Mouse (Mus musculus): Measurements from ENCODE around the gene Crybb3.

Gene Crybb3

GRCm38 (mm10) chr5:113102455-113102854, 21.1 kb upstream of the Crybb3 start:
- DNase-seq (ENCODE audit: low read depth, low spot score), result no peak

DNA sequence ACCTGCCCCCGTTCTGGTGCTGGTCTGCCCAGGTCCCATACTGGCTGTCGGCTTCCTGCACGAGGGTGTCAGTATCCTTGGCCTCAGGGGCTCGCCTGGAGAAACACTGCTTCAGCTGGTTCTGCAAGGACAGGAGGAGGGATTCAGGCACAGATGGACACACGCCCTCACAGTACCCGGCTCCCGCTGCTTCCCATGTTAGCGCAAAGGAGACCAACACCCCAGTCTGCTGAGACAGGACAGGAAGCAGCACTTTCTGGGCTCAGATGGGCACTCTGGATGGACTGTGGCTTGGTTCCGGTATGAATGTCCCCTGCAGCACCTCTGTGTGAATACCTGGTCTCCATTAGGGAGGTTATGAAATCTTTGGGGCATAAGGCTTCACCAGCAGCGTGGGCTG, 20.1 kb upstream of the Crybb3 start:
- no peak for DNase-seq (ENCODE audit: low read depth, low spot score)

GRCm38 (mm10) chr5:113100422-113100821, 19.0 kb upstream of the Crybb3 start:
- DNase-seq (ENCODE audit: low read depth, low spot score), result no peak

GRCm38 (mm10) chr5:113099546-113099945, 18.2 kb upstream of the Crybb3 start:
- peak; percentile 90 for DNase-seq (ENCODE audit: low read depth, low spot score)

DNA sequence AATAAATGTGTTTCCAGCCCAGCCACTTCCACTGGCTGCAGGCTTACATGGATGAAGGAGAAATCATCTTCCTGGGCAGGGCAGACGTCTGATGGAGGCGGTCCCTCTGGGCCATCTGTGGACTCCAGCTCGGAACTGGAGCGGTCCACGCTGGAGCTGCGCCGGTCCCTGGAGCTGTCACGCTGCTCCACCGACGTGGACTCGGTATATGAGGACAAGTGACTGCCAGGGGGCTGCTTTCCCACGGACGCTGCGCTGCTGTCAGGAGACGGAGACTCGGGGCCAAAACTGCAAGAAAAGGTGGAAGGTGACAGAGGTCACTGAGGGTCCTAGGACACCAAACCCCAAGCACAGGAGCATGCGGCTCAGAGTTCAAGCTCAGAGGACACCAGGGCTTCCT, 16.2 kb upstream of the Crybb3 start:
- DNase-seq (ENCODE audit: low read depth, low spot score), result no peak

DNA sequence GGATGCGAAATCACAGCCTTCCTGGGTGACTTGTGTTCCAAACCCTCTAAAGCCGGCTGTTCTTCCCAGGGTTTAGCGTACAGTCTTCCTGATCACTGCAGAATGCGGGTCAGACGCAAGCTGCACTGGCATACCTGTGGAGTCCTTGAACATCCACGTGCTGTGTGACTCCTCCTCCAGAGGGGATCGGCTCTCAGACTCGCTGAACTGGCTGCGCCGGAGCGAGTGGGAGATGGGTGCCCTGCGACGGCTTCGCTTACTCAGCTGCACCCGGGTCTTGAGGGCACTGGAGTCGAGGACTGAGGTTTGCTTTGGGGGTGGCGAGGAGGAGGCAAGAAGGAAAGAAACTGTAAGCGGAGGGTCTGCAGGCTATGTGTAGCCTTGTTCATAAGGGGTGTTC, 14.1 kb upstream of the Crybb3 start:
- no peak for DNase-seq (ENCODE audit: low read depth, low spot score)

DNA sequence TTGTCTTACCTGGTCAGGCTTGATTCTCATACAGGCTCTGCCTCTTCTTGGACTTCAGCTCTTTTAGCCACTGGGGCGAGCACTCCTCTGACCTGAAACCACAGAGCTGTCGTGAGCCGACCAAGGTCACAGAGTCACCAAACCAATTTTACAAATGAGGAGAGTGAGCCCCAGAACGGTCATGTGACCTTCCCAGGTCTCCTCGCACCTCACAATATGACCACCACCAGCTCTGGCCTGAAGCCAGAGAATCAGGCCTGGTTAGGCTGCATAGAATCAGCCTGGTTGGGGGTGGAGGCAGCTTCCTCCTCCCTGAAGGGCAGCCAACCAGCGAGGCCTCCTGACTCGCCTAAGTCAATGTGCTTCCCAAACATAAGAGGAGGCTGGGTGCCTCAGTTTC, 11.0 kb upstream of the Crybb3 start:
- no peak for DNase-seq (ENCODE audit: low read depth, low spot score)

DNA sequence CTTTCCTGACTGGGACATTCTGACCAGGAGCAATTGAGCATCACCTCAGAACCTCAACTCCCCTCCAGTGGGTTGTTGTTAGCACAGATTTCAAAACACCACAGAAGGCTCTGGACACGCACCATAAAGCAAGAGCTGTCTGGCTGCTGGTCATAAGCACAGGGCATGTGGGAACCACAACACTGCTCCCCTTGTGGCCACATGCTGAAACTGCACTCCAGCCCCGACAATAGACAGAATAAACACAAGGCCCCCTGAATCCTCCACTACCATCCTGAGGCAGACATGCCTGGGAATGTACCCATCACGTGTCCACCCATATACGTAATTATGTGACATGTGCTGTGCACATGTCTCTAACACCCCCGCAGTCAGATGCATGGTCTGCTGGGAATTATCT, 9.8 kb upstream of the Crybb3 start:
- DNase-seq (ENCODE audit: low read depth, low spot score), result peak; percentile 75

DNA sequence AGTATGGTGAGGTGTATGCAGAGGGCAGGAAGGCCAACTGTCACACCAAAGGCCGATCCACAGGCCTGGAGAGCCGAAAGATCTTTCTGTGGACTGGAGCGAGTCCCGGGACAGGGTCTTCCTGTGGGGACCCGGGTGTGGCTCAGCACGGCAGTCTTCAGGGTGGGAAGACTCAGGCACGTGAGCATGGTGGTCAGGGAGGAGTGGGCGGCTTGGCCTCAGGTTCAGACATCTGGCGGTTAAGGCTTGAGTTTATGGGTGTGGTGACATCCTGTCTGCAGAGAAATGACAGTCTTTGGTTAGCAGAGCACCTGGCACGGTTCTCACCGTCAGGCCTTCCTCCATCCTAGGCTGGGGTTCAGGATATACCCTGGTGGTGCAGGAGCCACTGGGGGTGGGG, 9.4 kb upstream of the Crybb3 start:
- no peak for DNase-seq (ENCODE audit: low read depth, low spot score)

DNA sequence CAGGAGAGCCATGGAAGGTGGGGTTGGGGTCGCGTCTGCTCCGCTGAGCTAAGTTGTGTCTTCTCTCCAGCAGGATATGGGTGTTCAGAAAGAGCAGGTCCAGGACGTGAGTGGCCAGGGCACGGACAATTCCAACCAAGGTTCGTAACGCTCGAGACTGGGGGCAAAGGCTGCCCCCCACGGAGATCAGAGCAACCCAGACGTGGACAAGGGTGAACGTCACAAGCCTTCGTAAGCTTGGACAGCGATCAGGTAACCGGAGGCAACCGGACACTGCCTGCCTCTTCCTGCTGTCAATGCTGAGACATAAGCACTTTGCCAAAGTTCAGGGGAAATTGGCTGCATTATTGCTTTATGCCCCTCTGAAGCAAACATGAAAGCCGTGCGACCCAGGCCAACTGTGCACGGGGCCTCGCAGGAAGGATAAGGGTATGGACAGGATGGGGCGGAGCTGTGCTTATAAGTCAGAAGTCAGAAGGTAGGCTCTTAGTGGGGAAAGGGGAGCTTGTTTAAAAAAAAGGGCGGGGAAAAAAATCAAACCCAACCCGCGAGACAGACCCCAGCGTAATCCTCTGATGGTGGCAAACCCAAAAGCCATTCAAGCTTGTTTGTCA, 8.8 kb upstream of the Crybb3 start:
- DNase-seq (ENCODE audit: low read depth, low spot score), result no peak

- DNase-seq (ENCODE audit: low read depth, low spot score), result no peak
These were observed 6.1 kb upstream of the Crybb3 start for GRCm38 (mm10) chr5:113087465-113087864.

DNA sequence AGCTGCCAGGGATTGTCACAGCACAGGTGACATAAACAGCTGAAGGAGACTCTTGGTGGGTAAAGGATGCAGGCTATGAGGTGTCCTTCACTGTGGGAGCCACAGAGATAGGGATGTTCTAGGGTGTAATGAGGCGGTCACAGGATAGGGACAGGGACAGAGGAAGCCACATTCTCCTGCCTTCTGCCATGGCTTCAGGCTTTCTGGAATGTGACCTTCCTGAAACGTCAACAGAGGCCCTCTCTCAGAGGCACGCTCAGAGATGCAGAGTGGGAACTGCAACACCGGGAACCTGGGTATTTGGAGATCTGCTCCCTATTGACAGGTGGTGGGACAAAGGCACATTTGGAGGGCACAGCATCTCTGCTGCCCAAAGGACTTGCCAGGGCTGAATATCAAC, 5.6 kb upstream of the Crybb3 start:
- DNase-seq (ENCODE audit: low read depth, low spot score), result no peak

- no peak for DNase-seq (ENCODE audit: low read depth, low spot score)
These were observed 5.1 kb upstream of the Crybb3 start for GRCm38 (mm10) chr5:113086439-113086838.

GRCm38 (mm10) chr5:113085931-113086330, 4.5 kb upstream of the Crybb3 start:
- no peak for DNase-seq (ENCODE audit: low read depth, low spot score)

DNA sequence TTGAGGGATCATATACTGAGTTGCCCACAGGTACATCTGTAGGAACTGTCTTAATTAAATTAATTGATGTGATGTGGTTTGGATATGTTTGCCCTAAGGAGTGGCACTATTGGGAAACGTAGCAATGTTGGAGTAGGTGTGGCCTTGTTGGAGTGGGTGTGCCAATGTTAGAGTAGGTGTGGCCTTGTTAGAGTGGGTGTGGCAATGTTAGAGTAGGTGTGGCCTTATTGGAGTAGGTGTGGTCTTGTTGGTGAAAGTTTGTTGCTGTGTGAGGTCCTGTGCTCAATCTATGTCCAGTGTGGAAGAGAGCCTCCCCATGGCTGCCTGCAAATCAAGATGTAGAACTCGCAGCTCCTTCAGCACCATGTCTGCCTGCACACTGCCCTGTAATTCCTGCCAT, 2.9 kb upstream of the Crybb3 start:
- DNase-seq (ENCODE audit: low read depth, low spot score), result no peak

DNA sequence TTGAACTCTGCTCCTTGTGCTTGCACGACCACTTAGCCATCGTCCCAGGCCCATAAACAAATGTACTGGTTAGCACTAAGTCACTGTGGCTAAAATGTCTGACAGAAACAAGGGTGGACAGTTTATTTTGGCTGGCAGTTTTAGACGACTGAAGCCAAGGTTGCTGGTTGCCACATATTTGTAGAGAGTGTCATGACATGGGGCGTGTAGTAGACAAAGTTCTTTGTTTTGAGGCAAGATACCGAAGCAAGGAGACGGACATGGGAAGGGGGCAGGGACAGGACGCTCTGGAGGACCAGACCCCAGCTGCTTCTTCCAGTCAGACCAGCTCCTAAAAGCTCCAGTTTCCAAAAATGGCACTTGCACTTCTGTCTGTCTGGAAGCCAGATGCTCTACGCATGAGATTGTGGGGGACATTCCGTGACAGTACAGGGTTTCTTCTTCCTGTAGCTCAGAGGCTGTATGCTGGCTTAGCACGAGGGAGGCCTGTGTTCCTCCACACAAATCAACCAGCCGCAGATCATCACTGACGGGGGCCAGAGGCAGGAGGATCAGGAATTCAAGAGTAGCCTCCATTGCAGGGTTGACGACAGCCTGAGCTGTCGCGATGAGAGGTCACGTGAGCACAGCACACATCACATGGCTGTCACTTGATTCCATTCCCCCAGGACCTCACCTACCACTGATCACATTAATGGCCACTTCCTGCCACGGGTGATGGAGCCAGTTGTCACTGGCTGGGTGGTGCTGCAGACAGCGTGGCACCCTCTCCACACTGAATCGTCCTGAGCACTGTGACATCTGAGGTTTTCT, 1.2 kb upstream of the Crybb3 start:
- peak; percentile 25 for DNase-seq (ENCODE audit: low read depth, low spot score)

DNA sequence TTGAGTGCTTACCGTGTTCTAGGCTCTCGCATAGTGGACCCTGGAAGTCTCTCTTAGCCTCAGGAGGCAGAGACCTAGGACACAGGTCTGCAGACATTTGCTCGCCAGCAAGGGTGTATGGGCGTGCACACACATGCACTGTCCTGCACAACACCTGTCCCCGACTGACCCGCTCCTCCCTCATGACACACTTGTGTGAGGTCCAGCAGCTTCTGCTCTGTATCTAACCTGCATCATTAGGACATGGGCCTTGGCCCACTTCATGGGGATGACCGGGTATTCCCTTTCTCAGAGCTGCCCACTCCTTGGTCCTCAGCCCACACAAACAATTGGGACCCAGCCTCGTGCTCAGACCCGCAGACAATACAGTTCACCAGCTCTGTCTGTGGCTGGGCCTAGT, 364 bp downstream of the Crybb3 start:
- DNase-seq (ENCODE audit: low read depth, low spot score), result no peak

- peak; percentile 69 for DNase-seq (ENCODE audit: low read depth, low spot score)
These were observed 1.6 kb downstream of the Crybb3 start for GRCm38 (mm10) chr5:113079783-113080182.

DNA sequence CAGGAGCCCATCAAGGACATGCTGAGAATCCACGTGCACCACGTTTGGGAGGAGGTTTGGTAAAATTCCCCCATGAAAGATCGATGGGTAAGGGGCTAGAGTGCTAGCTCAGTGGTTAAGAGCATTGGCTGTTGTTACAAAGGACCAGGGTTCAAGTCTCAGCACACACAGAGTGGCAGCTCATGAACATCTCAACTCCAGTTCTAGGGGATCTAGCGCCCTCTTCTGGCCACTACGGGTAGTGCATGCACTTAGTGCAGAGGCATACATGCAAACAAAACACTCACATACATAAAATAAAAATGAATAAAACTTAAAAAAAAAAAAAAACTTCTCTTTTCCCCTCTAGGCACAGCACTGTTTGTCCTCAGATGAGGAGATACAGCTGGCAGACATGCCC, 2.7 kb downstream of the Crybb3 start:
- DNase-seq (ENCODE audit: low read depth, low spot score), result peak; percentile 23

DNA sequence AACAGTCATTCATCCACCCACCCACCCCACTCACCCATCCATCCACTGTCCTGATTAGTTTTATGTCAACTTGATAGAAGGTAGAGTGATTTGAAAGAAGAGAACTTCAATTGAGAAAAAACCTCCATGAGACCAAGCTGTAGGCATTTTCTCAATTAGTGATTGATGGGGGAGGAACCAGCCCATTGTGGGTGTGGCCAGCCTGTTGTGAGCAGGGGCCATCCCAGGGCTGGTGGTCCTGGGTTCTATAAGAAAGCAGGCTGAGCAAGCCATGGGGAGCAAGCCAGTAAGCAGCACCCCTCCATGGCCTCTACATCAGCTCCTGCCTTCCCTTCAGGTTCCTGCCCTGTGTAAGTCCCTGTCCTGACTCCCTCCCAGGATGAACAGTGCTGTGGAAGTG, 11.4 kb downstream of the Crybb3 start, which contains the start of gene Crybb2:
TSS of gene Crybb2 (minus strand) at position 101 of the 400 bp plus-strand sequence.
- no peak for DNase-seq (ENCODE audit: low read depth, low spot score)

GRCm38 (mm10) chr5:113054308-113054707, 27.1 kb downstream of the Crybb3 start:
- DNase-seq (ENCODE audit: low read depth, low spot score), result peak; percentile 86

- no peak for DNase-seq (ENCODE audit: low read depth, low spot score)
These were observed 30.7 kb downstream of the Crybb3 start for GRCm38 (mm10) chr5:113050581-113051185.

- no peak for DNase-seq (ENCODE audit: low read depth, low spot score)
These were observed 31.5 kb downstream of the Crybb3 start for GRCm38 (mm10) chr5:113049876-113050275.
